Mouse (Mus musculus): Measurements from ENCODE around the gene Muc1. TPM values are rescaled to one million over a fixed set of nuclear protein-coding genes. Genes with fewer than 3 reads are reported as not detected.
A peak's percentile ranks its signal among the peaks of the same experiment; 100 is the strongest.

Gene Muc1
- polyA plus RNA-seq, 1 experiment from 2014 or later, result 1.0 TPM

DNA sequence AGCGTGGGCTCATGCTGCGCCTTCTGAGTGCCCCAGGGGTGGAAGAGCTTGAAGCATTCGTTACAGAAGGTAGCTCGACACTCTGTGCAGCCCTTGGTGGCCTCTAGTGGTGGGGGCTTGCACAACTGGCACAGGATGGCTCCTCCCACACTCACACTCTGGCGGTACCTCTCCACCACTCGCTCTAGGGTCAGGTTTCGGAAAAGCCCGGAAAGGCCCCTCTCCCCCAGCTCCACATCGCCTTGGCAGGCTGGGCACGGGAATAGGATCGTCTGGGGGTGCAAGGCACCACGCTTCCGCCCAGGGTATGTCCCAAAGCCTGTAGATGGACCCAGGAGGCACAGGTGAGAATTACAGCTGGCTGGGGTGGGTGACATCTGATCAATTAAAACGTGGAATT lies 14.8 kb downstream of the Muc1 start:
- H3K27me3 ChIP-seq, result no peaks in the 10 kb centered on the region
- 12% methylated on average over 14 of the region's 14 CpGs for WGBS
- H3K4me2 ChIP-seq, result peak overlapping the region; percentile 90
- peaks cover 43% of the 10 kb centered on the region for H3K36me3 ChIP-seq
- H3K9ac ChIP-seq, result peak overlapping the region; percentile 82
- H3K4me1 ChIP-seq (replicated peaks), result peaks cover 51% of the 10 kb centered on the region
- H3K4me3 ChIP-seq, result peak overlapping the region; percentile 63
- H3K9me3 ChIP-seq, result no peaks in the 10 kb centered on the region
- peak overlapping the region; percentile 96 for H3K27ac ChIP-seq (replicated peaks)
- ATAC-seq (ENCODE audit: low read depth), result no peak

DNA sequence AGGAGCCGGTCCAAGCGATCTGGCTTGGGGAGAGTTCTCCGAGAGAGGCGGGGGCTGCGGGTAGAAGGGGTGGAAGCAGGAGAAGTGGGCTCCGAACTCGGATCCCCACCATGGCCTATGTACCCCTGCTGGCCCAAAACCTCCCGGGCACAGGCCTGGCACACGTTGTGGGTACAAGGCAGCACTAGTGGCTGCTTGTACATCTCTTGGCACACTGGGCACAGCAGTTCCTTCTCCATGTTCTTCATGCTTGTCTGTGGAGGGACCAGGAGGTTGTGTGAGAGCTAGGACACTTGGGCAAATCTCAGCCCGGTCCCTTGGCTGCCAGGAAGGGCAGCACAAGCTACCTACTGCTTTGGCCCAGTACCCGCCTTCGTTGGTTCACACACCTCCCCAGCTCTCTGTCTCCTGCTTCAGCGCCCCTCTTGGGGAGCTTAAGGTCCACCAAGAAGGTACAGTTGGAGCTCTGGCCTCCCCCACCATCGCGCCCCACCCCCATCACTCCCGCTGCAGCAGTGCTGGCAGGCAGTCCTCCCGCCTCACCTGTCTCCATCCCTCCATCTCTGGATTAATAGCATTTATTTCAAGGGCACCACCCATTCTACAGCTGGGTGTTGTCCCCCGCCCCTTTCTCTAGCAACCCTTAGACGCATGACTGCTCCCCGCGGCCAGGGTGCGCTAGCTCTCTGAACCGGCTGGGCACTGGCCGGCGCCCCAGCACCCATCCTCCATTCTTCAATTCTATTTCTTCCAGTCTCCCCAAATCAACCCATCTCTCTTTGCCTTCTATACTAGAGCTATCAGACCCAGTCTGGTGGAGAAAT lies 15.5 kb downstream of the Muc1 start:
- peak; percentile 52 for ATAC-seq (ENCODE audit: low read depth)
- Histone ChIP-seq H3K4me3 (peak overlapping the region; percentile 63), H3K9me3 (no peaks in the 10 kb centered on the region), H3K36me3 (peaks cover 42% of the 10 kb centered on the region), H3K4me2 (peak overlapping the region; percentile 90), H3K9ac (peak overlapping the region; percentile 82), H3K27me3 (no peaks in the 10 kb centered on the region), H3K4me1 (replicated peaks) (peaks cover 51% of the 10 kb centered on the region), H3K27ac (replicated peaks) (peak overlapping the region; percentile 96)
- WGBS, result 13% methylated on average over 25 of the region's 25 CpGs

DNA sequence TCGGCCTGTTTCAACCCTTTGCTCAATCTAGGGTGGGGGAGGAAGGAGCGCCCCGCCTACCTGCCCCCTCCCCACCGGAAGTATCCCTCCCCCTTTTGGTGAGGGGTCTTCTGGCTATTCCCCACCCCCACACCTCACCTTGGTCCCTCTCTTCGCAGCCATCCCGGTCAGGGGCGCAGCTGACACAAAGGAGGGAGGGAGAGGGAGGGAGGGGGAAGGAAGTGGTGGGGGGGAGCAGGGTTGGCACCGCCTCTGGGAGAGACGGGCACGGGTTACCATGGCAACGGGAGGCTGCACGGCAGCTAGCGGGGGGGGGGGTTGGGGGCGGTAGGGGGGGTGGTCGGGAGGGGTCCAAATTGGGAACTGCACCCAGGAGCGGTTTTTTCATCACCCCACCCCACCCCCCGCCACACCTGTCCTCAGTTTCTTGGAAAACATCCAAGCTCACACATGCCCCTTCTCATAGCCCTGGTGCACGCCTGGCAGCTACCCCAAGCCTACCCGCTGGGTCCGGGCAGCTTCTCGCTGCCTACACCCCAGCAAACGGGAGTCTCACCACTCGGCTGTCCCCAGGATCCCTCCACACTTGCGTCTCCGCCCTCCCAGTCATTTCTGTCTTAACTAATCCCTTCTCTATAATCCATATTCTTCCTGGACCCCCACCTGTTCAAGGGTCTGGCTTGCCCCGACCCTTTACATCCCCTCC lies 16.3 kb downstream of the Muc1 start:
- H3K4me2 ChIP-seq, result peak overlapping the region; percentile 90
- H3K4me3 ChIP-seq, result peak overlapping the region; percentile 63
- under 1% methylated on average over 16 of the region's 26 CpGs for WGBS
- H3K36me3 ChIP-seq, result peaks cover 38% of the 10 kb centered on the region
- H3K9ac ChIP-seq, result peak overlapping the region; percentile 82
- H3K4me1 ChIP-seq (replicated peaks), result peaks cover 51% of the 10 kb centered on the region
- peak; percentile 75 for ATAC-seq (ENCODE audit: low read depth)
- no peaks in the 10 kb centered on the region for H3K9me3 ChIP-seq
- peak overlapping the region; percentile 96 for H3K27ac ChIP-seq (replicated peaks)
- no peaks in the 10 kb centered on the region for H3K27me3 ChIP-seq

DNA sequence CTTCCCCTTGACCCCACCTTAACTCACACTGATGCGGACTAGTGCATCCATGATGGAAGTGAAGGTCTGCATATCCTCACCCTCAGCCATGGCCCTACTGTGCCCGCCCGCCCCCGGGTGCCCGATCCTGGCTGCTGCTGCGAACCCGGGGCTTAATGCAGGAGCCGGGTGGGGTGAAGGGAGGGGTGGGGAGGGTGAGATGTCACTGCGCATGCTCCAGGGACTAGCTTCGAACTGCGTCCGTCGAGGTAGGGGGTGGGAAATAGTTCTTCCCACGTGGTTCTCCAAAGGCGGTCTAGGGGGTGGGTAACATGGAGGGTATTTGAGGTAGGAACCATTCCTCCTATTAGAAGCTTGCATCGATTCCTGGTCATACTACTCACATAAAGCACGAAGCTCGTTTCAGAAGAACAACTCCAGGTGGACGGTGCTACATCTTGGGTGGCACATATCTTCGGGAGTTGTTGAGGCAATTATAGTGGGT lies 16.9 kb downstream of the Muc1 start, which contains the start of gene Krtcap2:
TSS of gene Krtcap2 (plus strand) at position 279 of the 484 bp plus-strand sequence.
- 2% methylated on average over 19 of the region's 20 CpGs for WGBS
- H3K9ac ChIP-seq, result peak within 1 kb of the TSS; percentile 82
- peak within 1 kb of the TSS; percentile 96 for H3K27ac ChIP-seq (replicated peaks)
- no peaks in the 10 kb centered on the region for H3K9me3 ChIP-seq
- ATAC-seq (ENCODE audit: low read depth), result peak; percentile 73
- peak within 1 kb of the TSS; percentile 63 for H3K4me3 ChIP-seq
- peaks cover 32% of the 10 kb centered on the region for H3K36me3 ChIP-seq
- H3K27me3 ChIP-seq, result no peaks in the 10 kb centered on the region
- H3K4me1 ChIP-seq (replicated peaks), result peaks cover 54% of the 10 kb centered on the region
- peak within 1 kb of the TSS; percentile 90 for H3K4me2 ChIP-seq

DNA sequence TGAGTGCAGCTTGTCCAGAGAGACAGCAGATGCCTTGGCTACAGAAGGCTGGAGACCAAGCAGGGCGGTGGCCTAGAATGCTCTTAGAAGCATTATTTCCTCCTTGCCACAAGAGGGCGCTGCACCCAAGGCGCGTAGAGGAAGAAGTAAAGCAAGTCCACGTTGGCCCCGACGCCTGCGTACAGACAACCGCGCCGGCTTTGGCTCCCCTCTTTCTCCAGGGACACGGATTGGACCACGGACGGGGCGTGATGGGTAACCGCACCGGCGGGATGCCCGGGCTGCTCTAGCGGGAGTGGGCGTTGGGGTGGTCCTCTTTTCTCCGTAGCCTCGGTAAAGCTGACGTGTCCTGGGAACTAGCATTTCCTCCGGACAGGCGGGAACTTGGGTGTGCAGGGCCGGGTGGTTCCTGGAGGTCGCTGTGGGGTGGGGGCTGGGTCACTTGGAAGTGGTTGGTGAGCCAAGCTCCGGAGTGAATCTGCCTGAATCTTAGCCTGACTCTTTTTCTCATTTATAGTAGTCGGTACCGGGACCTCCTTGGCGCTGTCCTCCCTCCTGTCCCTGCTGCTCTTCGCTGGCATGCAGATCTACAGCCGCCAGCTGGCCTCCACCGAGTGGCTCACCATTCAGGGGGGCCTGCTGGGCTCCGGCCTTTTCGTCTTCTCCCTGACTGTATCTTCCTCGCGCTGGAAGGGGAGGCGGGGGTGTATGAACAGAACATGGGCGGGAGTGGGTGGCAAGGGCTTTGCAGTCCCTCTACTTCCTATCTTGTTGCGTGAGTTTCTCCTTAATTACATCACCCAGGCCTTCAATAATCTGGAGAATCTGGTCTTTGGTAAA lies 17.6 kb downstream of the Muc1 start, which contains the start of gene Trim46:
TSS of gene Trim46 (minus strand) at position 49 of the 840 bp plus-strand sequence.
- ATAC-seq (ENCODE audit: low read depth), result peak; percentile 68
- H3K9ac ChIP-seq, result peak within 1 kb of the TSS; percentile 82
- H3K9me3 ChIP-seq, result no peaks in the 10 kb centered on the region
- peaks cover 62% of the 10 kb centered on the region for H3K4me1 ChIP-seq (replicated peaks)
- 1% methylated on average over 42 of the region's 42 CpGs for WGBS
- peak within 1 kb of the TSS; percentile 63 for H3K4me3 ChIP-seq
- peak within 1 kb of the TSS; percentile 90 for H3K4me2 ChIP-seq
- peak within 1 kb of the TSS; percentile 96 for H3K27ac ChIP-seq (replicated peaks)
- H3K27me3 ChIP-seq, result no peaks in the 10 kb centered on the region
- peaks cover 25% of the 10 kb centered on the region for H3K36me3 ChIP-seq

GRCm38 (mm10) chr3:89247466-89247865 lies 18.6 kb downstream of the Muc1 start:
- WGBS, result 85% methylated on average over 4 of the region's 4 CpGs
- no peak for ATAC-seq (ENCODE audit: low read depth)
- peaks cover 15% of the 10 kb centered on the region for H3K36me3 ChIP-seq
- peaks cover 65% of the 10 kb centered on the region for H3K4me1 ChIP-seq (replicated peaks)
- H3K9me3 ChIP-seq, result no peaks in the 10 kb centered on the region
- H3K27me3 ChIP-seq, result no peaks in the 10 kb centered on the region
- H3K27ac ChIP-seq (replicated peaks), result no peak overlapping the region
- H3K4me3 ChIP-seq, result peak overlapping the region; percentile 63
- H3K9ac ChIP-seq, result peak overlapping the region; percentile 82
- peak overlapping the region; percentile 90 for H3K4me2 ChIP-seq

- Histone ChIP-seq H3K4me3 (no peak overlapping the region), H3K27me3 (no peaks in the 10 kb centered on the region), H3K27ac (replicated peaks) (peak overlapping the region; percentile 4; the same call in 1 of the 2 replicates), H3K4me2 (no peak overlapping the region), H3K9ac (no peak overlapping the region), H3K4me1 (replicated peaks) (peaks cover 40% of the 10 kb centered on the region), H3K36me3 (peaks cover 11% of the 10 kb centered on the region), H3K9me3 (no peaks in the 10 kb centered on the region)
- no peak for ATAC-seq (ENCODE audit: low read depth)
- 22% methylated on average over 7 of the region's 7 CpGs for WGBS
Observed at GRCm38 (mm10) chr3:89250435-89251040, 21.7 kb downstream of the Muc1 start.

DNA sequence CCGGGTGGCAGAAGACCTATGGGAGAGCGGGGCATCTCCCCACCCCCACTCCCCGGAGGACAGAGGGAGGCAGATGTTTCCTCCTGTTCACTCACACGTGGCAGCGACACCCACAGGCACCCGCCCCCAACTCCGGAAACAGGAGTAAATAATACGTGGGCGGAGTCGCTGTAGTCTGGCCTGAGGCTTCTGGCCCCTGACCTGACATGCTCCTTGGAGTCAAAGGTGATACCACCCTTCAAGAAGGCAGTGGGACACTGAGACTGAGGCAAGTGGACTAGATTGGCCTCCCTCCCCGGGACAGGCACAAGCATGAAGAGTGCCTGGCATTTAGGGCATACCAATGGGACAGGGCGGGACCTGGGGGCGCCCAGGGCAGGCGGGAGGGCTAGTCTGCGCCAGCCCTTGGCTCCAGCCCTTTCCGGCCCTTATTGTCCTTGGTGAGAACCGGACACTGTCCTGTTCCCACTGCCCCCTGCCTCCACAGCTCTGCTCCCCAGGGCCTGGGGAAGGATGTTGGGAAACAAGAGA lies 22.6 kb downstream of the Muc1 start:
- H3K9me3 ChIP-seq, result no peaks in the 10 kb centered on the region
- ATAC-seq (ENCODE audit: low read depth), result no peak
- peaks cover 11% of the 10 kb centered on the region for H3K36me3 ChIP-seq
- no peaks in the 10 kb centered on the region for H3K27me3 ChIP-seq
- H3K4me1 ChIP-seq (replicated peaks), result peaks cover 34% of the 10 kb centered on the region
- H3K4me3 ChIP-seq, result no peak overlapping the region
- H3K4me2 ChIP-seq, result peak overlapping the region; percentile 39
- H3K27ac ChIP-seq (replicated peaks), result no peak overlapping the region; the same call in 1 of the 2 replicates
- H3K9ac ChIP-seq, result peak overlapping the region; percentile 22; the same call in 1 of the 2 replicates
- 8% methylated on average over 17 of the region's 17 CpGs for WGBS

DNA sequence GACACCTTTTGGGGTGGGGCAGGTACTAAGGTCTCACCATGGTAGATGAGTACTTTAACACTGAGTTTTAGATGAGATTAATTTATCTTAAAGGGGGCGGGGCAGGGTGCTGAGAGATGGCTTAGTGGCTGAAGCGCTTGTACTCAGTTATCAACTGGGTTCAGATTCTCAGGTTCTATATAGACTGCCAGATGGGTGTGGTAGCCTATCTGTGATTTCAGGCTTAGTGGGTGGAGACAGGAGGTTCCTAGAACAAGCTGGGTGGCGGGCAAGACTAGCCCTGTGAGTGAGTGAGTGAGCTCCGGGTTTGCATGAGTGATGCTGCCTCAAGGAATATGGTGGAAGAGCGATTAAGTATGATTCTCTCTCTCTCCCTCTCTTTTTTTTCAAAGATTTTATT lies 26.1 kb downstream of the Muc1 start:
- Histone ChIP-seq H3K4me1 (replicated peaks) (peaks cover 19% of the 10 kb centered on the region), H3K36me3 (no peaks in the 10 kb centered on the region), H3K4me3 (no peak overlapping the region), H3K27ac (replicated peaks) (no peak overlapping the region), H3K27me3 (no peaks in the 10 kb centered on the region), H3K9ac (no peak overlapping the region), H3K9me3 (no peaks in the 10 kb centered on the region), H3K4me2 (no peak overlapping the region)
- 91% methylated on average over 5 of the region's 5 CpGs for WGBS
- no peak for ATAC-seq (ENCODE audit: low read depth)

GRCm38 (mm10) chr3:89256177-89256576 lies 27.3 kb downstream of the Muc1 start:
- no peaks in the 10 kb centered on the region for H3K27me3 ChIP-seq
- H3K9me3 ChIP-seq, result no peaks in the 10 kb centered on the region
- 75% methylated on average over 5 of the region's 5 CpGs for WGBS
- no peaks in the 10 kb centered on the region for H3K36me3 ChIP-seq
- no peak overlapping the region for H3K4me3 ChIP-seq
- H3K9ac ChIP-seq, result no peak overlapping the region
- ATAC-seq (ENCODE audit: low read depth), result no peak
- H3K4me1 ChIP-seq (replicated peaks), result peaks cover 11% of the 10 kb centered on the region
- no peak overlapping the region for H3K27ac ChIP-seq (replicated peaks)
- no peak overlapping the region for H3K4me2 ChIP-seq

DNA sequence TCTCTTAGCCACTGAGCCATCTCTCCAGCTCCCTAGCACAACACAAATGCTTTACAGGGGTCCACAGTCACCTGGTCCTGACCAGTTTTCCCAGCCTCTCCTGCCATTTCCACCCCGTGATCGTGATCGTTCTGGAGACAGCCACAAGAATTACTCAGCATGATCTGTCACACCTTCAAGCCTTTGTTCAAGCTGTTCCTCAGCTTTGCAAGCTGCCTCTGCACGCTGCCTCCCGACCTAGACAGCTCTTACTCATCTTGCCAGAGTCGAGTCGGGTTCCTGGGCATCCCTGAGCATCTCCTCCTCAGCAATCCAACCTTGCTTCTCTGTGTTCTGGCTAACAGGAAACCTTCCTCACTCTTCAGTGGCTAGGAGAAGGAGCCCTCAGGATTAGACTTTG lies 30.2 kb downstream of the Muc1 start, which contains the start of gene Dpm3:
TSS of gene Dpm3 (plus strand) at position 283 of the 400 bp plus-strand sequence.
- Histone ChIP-seq H3K36me3 (no peaks in the 10 kb centered on the region), H3K27me3 (no peaks in the 10 kb centered on the region), H3K4me3 (no peak within 1 kb of the TSS), H3K4me1 (replicated peaks) (no peaks in the 10 kb centered on the region), H3K4me2 (no peak within 1 kb of the TSS), H3K9ac (no peak within 1 kb of the TSS), H3K9me3 (no peaks in the 10 kb centered on the region), H3K27ac (replicated peaks) (no peak within 1 kb of the TSS)
- no peak for ATAC-seq (ENCODE audit: low read depth)
- 53% methylated on average over 7 of the region's 7 CpGs for WGBS
